Mouse (Mus musculus): Measurements from ENCODE around the gene Slbp.

DNA sequence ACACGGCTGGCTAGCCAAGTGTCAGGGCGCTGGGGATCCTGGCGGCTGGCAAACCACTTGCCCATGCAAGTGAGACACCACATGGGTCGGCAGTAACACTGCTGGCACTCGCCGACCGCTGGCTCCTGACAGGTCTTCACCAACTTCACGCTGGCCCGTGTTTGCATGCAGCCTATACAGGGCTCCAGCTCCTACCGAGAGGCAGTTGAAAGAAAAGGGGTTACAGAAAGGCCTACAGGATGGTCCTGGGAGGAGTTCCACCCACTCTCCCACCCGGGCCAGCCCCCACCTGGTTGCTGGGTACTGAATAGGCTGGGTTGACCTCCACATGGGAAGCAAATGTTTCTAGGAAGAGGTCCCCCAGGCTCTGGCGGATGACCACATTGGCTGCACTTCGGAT lies 2.0 kb upstream of the Slbp start:
- TF ChIP-seq CTCF (IDR thresholded peaks at IDR 0.05 in 2 of 3, conservative IDR thresholded peaks at IDR 0.05 in 1 of 3; ENCODE audit: control insufficient read depth in 1 of 3, insufficient read depth in 1 of 3, low read depth in 2 of 3, low read length in 3 of 3, poor library complexity in 1 of 3, severe bottlenecking in 1 of 3) (no peak), MYC (IDR thresholded peaks at IDR 0.05; ENCODE audit: low read depth, low read length) (no peak), JUND (IDR thresholded peaks at IDR 0.05; ENCODE audit: low read depth, low read length) (no peak), USF2 (IDR thresholded peaks at IDR 0.05; ENCODE audit: borderline replicate concordance in 1 of 2, insufficient read depth in 1 of 2, low read depth in 1 of 2, low read length in 2 of 2) (no peak), ETS1 (IDR thresholded peaks at IDR 0.05; ENCODE audit: low read depth, low read length) (no peak), USF1 (IDR thresholded peaks at IDR 0.05; ENCODE audit: low read depth, low read length) (no peak), SIN3A (IDR thresholded peaks at IDR 0.05; ENCODE audit: low read length) (no peak), CHD2 (IDR thresholded peaks at IDR 0.05; ENCODE audit: low read length) (no peak), MYB (IDR thresholded peaks at IDR 0.05; ENCODE audit: low read depth, low read length) (no peak), EP300 (IDR thresholded peaks at IDR 0.05; ENCODE audit: low read depth in 1 of 2, low read length in 2 of 2) (no peak), POLR2A (IDR thresholded peaks at IDR 0.05; ENCODE audit: control insufficient read depth in 1 of 2, insufficient read depth in 1 of 2, low read depth in 1 of 2, low read length in 2 of 2, poor library complexity in 1 of 2) (no peak), ELF1 (IDR thresholded peaks at IDR 0.05; ENCODE audit: low read depth, low read length) (no peak), MAX (IDR thresholded peaks at IDR 0.05; ENCODE audit: low read length) (no peak), HCFC1 (IDR thresholded peaks at IDR 0.05; ENCODE audit: low read depth, low read length) (no peak)

All from MEL (cell line).